Mouse (Mus musculus): ENCODE measurements around the gene AC109138.7. TPM values are rescaled to one million over a fixed set of nuclear protein-coding genes. Genes with fewer than 3 reads are reported as not detected.

Gene AC109138.7
- polyA plus RNA-seq, 1 experiment from 2014 or later = not detected

DNA sequence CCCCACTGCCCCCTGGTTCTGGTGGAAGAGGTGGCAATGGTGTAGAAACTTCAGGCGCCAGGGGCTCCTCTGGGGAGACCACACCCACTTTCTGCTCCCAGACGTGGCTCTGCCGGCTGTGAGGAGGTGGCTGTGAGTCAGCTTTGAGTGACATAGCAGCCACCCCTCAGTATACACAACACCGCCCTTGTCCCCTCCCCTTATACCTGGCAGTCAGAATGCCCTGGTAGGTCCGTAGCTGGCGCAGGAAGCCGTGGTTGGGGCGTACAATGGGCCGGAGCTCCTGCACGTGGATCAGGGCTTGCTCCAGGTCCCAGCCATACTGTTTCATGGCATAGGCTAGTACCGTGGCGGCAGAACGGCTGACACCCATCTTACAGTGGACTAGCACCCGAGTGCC lies 49.5 kb downstream of the AC109138.7 start:
- H3K4me3 ChIP-seq = no peak overlapping the region
- H3K4me2 ChIP-seq = no peak overlapping the region
- H3K4me1 ChIP-seq (replicated peaks) = peaks cover 3% of the 10 kb centered on the region
- peaks cover 18% of the 10 kb centered on the region for H3K27me3 ChIP-seq
- no peak for ATAC-seq (ENCODE audit: low read depth)
- H3K9ac ChIP-seq = no peak overlapping the region
- no peaks in the 10 kb centered on the region for H3K36me3 ChIP-seq
- H3K9me3 ChIP-seq = no peaks in the 10 kb centered on the region
- H3K27ac ChIP-seq (replicated peaks) = no peak overlapping the region
- 69% methylated on average over 14 of the region's 14 CpGs for WGBS

DNA sequence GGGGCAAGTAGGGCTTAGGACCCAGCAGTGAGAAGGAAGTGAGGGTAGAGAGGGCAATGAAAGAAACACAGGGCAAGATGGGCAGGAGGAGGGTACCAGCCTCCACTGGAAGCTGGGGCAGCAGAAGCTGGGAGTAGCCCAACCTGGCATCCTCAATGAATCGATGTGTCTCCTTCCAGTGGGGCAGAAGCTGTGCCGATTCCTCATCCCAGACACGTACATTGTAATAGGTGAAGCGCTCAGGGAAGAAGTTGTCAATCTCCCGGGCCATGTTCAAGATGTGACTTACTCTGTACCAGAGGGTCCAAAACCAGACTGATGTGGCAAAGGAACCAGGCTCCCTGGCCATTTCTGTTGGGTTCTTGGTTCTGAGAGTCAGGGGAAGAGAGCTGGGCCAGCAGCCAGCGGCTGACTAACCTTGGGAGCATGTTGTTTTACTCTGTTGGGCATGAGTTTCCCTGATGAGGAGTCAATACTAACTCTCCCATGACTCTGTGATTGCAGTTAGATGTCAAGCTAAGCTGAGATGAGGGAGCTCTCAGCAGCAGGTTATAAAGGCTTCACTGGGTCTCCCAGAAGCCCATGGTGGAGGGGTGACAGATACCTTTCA lies 50.1 kb downstream of the AC109138.7 start:
- H3K27ac ChIP-seq (replicated peaks) = no peak overlapping the region
- peaks cover 8% of the 10 kb centered on the region for H3K4me1 ChIP-seq (replicated peaks)
- no peak overlapping the region for H3K4me2 ChIP-seq
- H3K36me3 ChIP-seq = no peaks in the 10 kb centered on the region
- no peak for ATAC-seq (ENCODE audit: low read depth)
- WGBS = 96% methylated on average over 6 of the region's 6 CpGs
- H3K9ac ChIP-seq = no peak overlapping the region
- peaks cover 24% of the 10 kb centered on the region for H3K27me3 ChIP-seq
- no peaks in the 10 kb centered on the region for H3K9me3 ChIP-seq
- H3K4me3 ChIP-seq = no peak overlapping the region

DNA sequence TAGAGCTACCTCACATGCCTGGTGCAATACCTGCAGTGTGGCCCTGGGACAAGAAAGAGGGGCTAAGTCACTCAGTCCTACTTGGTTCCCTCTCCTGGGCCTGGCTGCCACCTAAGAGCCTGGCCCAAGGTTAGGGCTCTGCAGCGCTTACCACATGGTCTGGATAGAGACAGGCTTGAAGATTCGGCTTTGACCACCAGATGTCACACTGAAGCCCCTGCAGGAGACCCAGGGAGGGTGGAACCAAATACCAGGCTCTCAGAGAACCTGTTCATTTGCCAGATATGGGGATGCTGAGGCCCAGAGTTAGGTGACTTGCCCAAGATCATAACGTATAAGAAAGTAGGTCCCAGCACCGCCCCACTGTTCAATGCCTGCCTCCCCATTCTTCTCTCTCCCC lies 51.8 kb downstream of the AC109138.7 start:
- no peak for ATAC-seq (ENCODE audit: low read depth)
- Histone ChIP-seq H3K4me1 (replicated peaks) (peaks cover 9% of the 10 kb centered on the region), H3K9ac (no peak overlapping the region), H3K27ac (replicated peaks) (no peak overlapping the region), H3K36me3 (peaks cover 4% of the 10 kb centered on the region), H3K27me3 (peaks cover 41% of the 10 kb centered on the region), H3K4me3 (no peak overlapping the region), H3K4me2 (no peak overlapping the region), H3K9me3 (no peaks in the 10 kb centered on the region)
- WGBS = 66% methylated on average over 4 of the region's 4 CpGs

DNA sequence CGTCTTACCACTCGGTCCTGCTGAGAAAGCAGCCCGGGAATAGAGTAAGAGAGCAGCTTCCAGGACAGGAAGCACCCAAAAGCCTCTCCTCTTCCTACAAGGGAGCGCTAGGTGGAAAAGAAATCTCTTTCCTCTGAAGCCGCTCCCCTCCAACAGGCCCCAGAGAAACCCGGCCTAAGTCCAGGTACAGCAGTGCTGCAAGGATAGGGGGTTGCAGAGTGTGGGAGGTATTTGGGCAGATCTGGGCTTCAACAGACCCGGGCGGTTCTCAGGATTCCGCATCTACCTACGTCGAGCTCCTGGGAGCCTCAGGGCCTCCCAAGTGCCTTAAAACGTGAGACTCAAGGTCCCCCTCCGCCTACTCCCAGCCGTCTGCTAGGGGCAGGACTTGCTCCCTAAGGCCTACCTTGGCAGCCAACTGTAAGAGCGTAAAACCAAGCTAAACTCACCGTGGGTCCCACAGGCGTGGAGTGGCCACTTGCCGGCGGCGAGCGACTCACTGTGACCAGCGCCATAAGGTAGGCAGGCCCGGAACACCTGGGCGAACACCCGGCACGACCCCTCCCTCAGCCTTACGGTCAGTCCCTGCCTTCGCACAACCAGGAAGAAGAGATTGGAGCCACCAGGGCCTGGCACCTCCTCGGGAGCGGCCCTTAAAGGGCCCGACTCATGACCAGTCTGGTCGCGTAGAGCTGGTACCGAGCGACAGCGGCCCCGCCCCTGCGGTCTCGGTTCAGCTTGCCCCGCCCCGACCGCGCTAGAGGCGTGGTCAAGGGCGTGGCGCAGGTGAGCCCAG lies 54.6 kb downstream of the AC109138.7 start, which contains the start of gene Ssh3:
Gene Ssh3 (minus strand): TSS at position 615 of the 796 bp plus-strand sequence.
- Histone ChIP-seq H3K27ac (replicated peaks) (no peak within 1 kb of the TSS), H3K27me3 (peaks cover 44% of the 10 kb centered on the region), H3K9ac (peak within 1 kb of the TSS; percentile 56), H3K4me1 (replicated peaks) (peaks cover 9% of the 10 kb centered on the region), H3K4me2 (peak within 1 kb of the TSS; percentile 56), H3K4me3 (peak within 1 kb of the TSS; percentile 34), H3K9me3 (no peaks in the 10 kb centered on the region), H3K36me3 (peaks cover 24% of the 10 kb centered on the region)
- ATAC-seq (ENCODE audit: low read depth) = peak; percentile 66
- WGBS = 6% methylated on average over 46 of the region's 46 CpGs

DNA sequence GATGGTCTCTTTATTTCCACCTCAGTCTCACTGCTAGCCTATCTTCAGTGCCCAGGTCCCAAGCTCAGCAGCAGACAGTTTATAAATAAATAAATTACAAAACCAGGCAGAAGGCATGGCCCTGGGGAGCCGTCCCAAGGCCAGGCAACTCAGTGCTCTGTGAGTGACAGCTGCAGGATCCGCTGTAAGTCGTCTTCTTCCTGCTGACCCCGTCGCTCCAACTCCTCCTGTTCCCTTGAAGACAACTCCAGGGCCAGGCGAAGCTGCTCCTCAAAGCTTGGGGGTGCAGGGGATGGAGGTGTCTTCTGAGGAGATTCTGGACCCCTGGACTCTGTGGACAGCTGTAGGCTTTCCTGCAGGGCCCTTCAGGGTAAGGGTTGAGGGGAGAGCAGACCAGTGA lies 56.0 kb downstream of the AC109138.7 start:
- H3K4me3 ChIP-seq = no peak overlapping the region
- no peak overlapping the region for H3K27ac ChIP-seq (replicated peaks)
- peaks cover 9% of the 10 kb centered on the region for H3K4me1 ChIP-seq (replicated peaks)
- no peak for ATAC-seq (ENCODE audit: low read depth)
- H3K36me3 ChIP-seq = peaks cover 24% of the 10 kb centered on the region
- H3K27me3 ChIP-seq = peaks cover 44% of the 10 kb centered on the region
- H3K9me3 ChIP-seq = no peaks in the 10 kb centered on the region
- no peak overlapping the region for H3K4me2 ChIP-seq
- no peak overlapping the region for H3K9ac ChIP-seq
- WGBS = 69% methylated on average over 6 of the region's 6 CpGs

DNA sequence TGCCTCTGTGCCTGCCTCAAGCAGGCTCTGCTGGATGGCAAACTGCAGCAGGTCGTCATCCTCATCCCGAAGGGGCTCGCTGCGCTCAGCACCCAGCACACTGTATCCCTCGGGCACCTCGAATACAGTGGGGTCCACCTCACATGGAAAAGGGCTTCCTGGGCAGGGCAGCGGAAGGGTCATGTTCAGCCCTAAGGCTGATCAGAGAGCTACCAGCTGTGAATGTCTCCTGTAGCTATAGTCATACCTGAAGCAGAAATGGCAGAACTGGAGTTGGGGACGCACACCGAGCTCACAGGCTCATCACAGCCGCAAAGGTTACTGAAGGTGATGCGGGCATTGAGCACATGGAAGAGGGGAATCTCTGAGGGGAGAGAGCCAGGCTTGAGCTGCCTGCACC lies 56.8 kb downstream of the AC109138.7 start:
- Histone ChIP-seq H3K4me1 (replicated peaks) (peaks cover 9% of the 10 kb centered on the region), H3K36me3 (peaks cover 29% of the 10 kb centered on the region), H3K4me2 (no peak overlapping the region), H3K9me3 (no peaks in the 10 kb centered on the region), H3K4me3 (no peak overlapping the region), H3K27me3 (peaks cover 44% of the 10 kb centered on the region), H3K9ac (no peak overlapping the region), H3K27ac (replicated peaks) (no peak overlapping the region)
- ATAC-seq (ENCODE audit: low read depth) = no peak
- WGBS = 95% methylated on average over 11 of the region's 11 CpGs

DNA sequence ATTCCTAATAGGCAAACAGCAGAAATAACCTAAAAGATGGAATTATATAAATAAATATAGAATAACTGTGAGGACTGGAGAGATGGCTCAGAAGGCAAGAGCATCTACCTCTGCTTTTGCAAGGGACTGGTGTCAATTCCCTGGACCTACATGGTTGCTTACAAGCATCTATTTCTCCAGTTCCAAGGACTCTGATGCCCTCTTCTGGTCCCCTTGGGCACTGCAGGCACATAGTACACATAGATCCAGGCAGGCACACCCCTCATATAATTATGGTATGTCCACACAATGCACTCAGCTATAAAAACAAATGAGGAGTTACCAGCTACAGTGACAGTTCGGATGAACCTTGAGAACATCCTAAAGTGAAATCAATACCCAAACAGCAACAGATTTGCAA lies 65.3 kb downstream of the AC109138.7 start:
- ATAC-seq (ENCODE audit: low read depth) = no peak
- Histone ChIP-seq H3K9ac (no peak overlapping the region), H3K27ac (replicated peaks) (no peak overlapping the region), H3K27me3 (peaks cover 4% of the 10 kb centered on the region; the same call in 1 of the 2 replicates), H3K4me2 (no peak overlapping the region), H3K4me1 (replicated peaks) (peaks cover 18% of the 10 kb centered on the region), H3K4me3 (no peak overlapping the region), H3K36me3 (peaks cover 29% of the 10 kb centered on the region), H3K9me3 (no peaks in the 10 kb centered on the region)
- 91% methylated on average over 1 of the region's 1 CpGs for WGBS

DNA sequence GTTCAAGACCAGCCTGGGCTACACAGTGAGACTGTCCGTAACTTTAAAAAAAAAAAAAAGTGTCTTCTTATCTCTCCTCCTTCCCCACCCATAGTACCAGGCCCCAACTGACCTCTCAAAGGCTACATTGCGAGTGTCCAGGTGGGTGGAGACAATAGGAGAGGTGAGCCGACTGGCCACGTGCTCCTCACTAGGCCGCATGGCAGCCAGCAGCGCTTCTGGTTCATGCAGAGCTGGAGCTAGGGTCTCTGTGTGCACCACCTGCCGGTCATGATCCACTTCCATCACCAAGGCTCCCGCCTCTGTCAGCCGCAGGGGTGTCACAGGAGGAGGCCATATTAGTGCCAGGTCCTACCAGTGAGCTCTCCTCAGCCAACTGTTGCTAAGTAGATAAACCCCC lies 66.3 kb downstream of the AC109138.7 start:
- Histone ChIP-seq H3K9ac (no peak overlapping the region), H3K4me1 (replicated peaks) (peaks cover 18% of the 10 kb centered on the region), H3K27ac (replicated peaks) (no peak overlapping the region), H3K36me3 (peaks cover 32% of the 10 kb centered on the region), H3K4me2 (no peak overlapping the region), H3K4me3 (no peak overlapping the region), H3K9me3 (no peaks in the 10 kb centered on the region), H3K27me3 (peaks cover 4% of the 10 kb centered on the region; the same call in 1 of the 2 replicates)
- ATAC-seq (ENCODE audit: low read depth) = no peak
- WGBS = 90% methylated on average over 9 of the region's 9 CpGs

Small RNA genes within 50 kb of the gene (microRNA-seq; reads per million reads assigned to microRNA genes)
- gene Gm26115 (not detected), gene Mir6985 (not detected)

Other genes starting within 250 kb of the AC109138.7 start
- 0.14 and 0.32 TPM in 2 replicates for gene Aldh3b2, start 242.0 kb upstream of the AC109138.7 start, polyA plus RNA-seq (2015; fragmentation: Nextera tagmentation; extraction: Ambion mirVana)
- gene Acy3, start 227.8 kb upstream of the AC109138.7 start, polyA plus RNA-seq (2015; fragmentation: Nextera tagmentation; extraction: Ambion mirVana) = 2.3 and 3.9 TPM in 2 replicates
- gene Tbx10, start 221.6 kb upstream of the AC109138.7 start, polyA plus RNA-seq (2015; fragmentation: Nextera tagmentation; extraction: Ambion mirVana) = not detected in 2 replicates
- gene Nudt8, start 213.8 kb upstream of the AC109138.7 start, polyA plus RNA-seq (2015; fragmentation: Nextera tagmentation; extraction: Ambion mirVana) = 22.5 and 22.9 TPM in 2 replicates
- 4.7 and 6.0 TPM in 2 replicates for gene Gm49405, start 213.7 kb upstream of the AC109138.7 start, polyA plus RNA-seq (2015; fragmentation: Nextera tagmentation; extraction: Ambion mirVana)
- gene Doc2g, start 211.0 kb upstream of the AC109138.7 start, polyA plus RNA-seq (2015; fragmentation: Nextera tagmentation; extraction: Ambion mirVana) = 6.0 and 7.1 TPM in 2 replicates
- gene Ndufv1, start 201.6 kb upstream of the AC109138.7 start, polyA plus RNA-seq (2015; fragmentation: Nextera tagmentation; extraction: Ambion mirVana) = 217 and 222 TPM in 2 replicates
- gene Gstp1, start 176.4 kb upstream of the AC109138.7 start, polyA plus RNA-seq (2015; fragmentation: Nextera tagmentation; extraction: Ambion mirVana) = 383 and 433 TPM in 2 replicates
- 1.5 and 1.7 TPM in 2 replicates for gene Gstp2, start 168.3 kb upstream of the AC109138.7 start, polyA plus RNA-seq (2015; fragmentation: Nextera tagmentation; extraction: Ambion mirVana)
- not detected in 2 replicates for gene Gstp3, start 154.8 kb upstream of the AC109138.7 start, polyA plus RNA-seq (2015; fragmentation: Nextera tagmentation; extraction: Ambion mirVana)
- gene Cabp2, start 132.8 kb upstream of the AC109138.7 start, polyA plus RNA-seq (2015; fragmentation: Nextera tagmentation; extraction: Ambion mirVana) = not detected in 2 replicates
- gene Cdk2ap2, start 117.2 kb upstream of the AC109138.7 start, polyA plus RNA-seq (2015; fragmentation: Nextera tagmentation; extraction: Ambion mirVana) = 82.6 and 86.4 TPM in 2 replicates
- gene Pitpnm1, start 114.4 kb upstream of the AC109138.7 start, polyA plus RNA-seq (2015; fragmentation: Nextera tagmentation; extraction: Ambion mirVana) = 37.0 and 37.8 TPM in 2 replicates
- gene Aip, start 88.5 kb upstream of the AC109138.7 start, polyA plus RNA-seq (2015; fragmentation: Nextera tagmentation; extraction: Ambion mirVana) = 92.4 and 94.0 TPM in 2 replicates
- not detected in 2 replicates for gene Gpr152, start 74.6 kb upstream of the AC109138.7 start, polyA plus RNA-seq (2015; fragmentation: Nextera tagmentation; extraction: Ambion mirVana)
- 0.14 TPM in 2 replicates for gene Cabp4, start 70.3 kb upstream of the AC109138.7 start, polyA plus RNA-seq (2015; fragmentation: Nextera tagmentation; extraction: Ambion mirVana)
- gene Coro1b, start 65.7 kb upstream of the AC109138.7 start, polyA plus RNA-seq (2015; fragmentation: Nextera tagmentation; extraction: Ambion mirVana) = 119 and 120 TPM in 2 replicates
- 0.54 and 1.2 TPM in 2 replicates for gene Ptprcap, start 60.8 kb upstream of the AC109138.7 start, polyA plus RNA-seq (2015; fragmentation: Nextera tagmentation; extraction: Ambion mirVana)
- 62.7 and 63.6 TPM in 2 replicates for gene Rps6kb2, start 51.0 kb upstream of the AC109138.7 start, polyA plus RNA-seq (2015; fragmentation: Nextera tagmentation; extraction: Ambion mirVana)
- 5.1 and 6.6 TPM in 2 replicates for gene Carns1, start 38.9 kb upstream of the AC109138.7 start, polyA plus RNA-seq (2015; fragmentation: Nextera tagmentation; extraction: Ambion mirVana)
- 0.80 and 0.88 TPM in 2 replicates for gene Tbc1d10c, start 23.1 kb upstream of the AC109138.7 start, polyA plus RNA-seq (2015; fragmentation: Nextera tagmentation; extraction: Ambion mirVana)
- gene Ppp1ca, start 22.3 kb upstream of the AC109138.7 start, polyA plus RNA-seq (2015; fragmentation: Nextera tagmentation; extraction: Ambion mirVana) = 683 and 709 TPM in 2 replicates
- gene Rad9a, start 12.7 kb upstream of the AC109138.7 start, polyA plus RNA-seq (2015; fragmentation: Nextera tagmentation; extraction: Ambion mirVana) = 23.5 and 24.9 TPM in 2 replicates
- 0.67 and 0.79 TPM in 2 replicates for gene Clcf1, start 119 bp upstream of the AC109138.7 start, polyA plus RNA-seq (2015; fragmentation: Nextera tagmentation; extraction: Ambion mirVana)
- gene Pold4, start 17.5 kb downstream of the AC109138.7 start, polyA plus RNA-seq (2015; fragmentation: Nextera tagmentation; extraction: Ambion mirVana) = 21.0 and 22.1 TPM in 2 replicates
- gene Ssh3, start 54.8 kb downstream of the AC109138.7 start, polyA plus RNA-seq (2015; fragmentation: Nextera tagmentation; extraction: Ambion mirVana) = 7.2 and 8.2 TPM in 2 replicates
- gene Ankrd13d, start 68.8 kb downstream of the AC109138.7 start, polyA plus RNA-seq (2015; fragmentation: Nextera tagmentation; extraction: Ambion mirVana) = 29.8 and 33.1 TPM in 2 replicates
- 22.3 and 25.5 TPM in 2 replicates for gene Grk2, start 91.9 kb downstream of the AC109138.7 start, polyA plus RNA-seq (2015; fragmentation: Nextera tagmentation; extraction: Ambion mirVana)
- 38.2 and 41.5 TPM in 2 replicates for gene Kdm2a, start 183.9 kb downstream of the AC109138.7 start, polyA plus RNA-seq (2015; fragmentation: Nextera tagmentation; extraction: Ambion mirVana)
- gene Rhod, start 225.1 kb downstream of the AC109138.7 start, polyA plus RNA-seq (2015; fragmentation: Nextera tagmentation; extraction: Ambion mirVana) = 8.5 and 10.1 TPM in 2 replicates